In genomic region chr4:97871770-97872439, GRCm38 (mm10) we compare ENCODE assay signal across 7 mouse cellular contexts.
DNase-seq lines count a peak whose midpoint lies in the region; ATAC-seq lines count a peak whose summit lies in the region.

No protein-coding gene starts in this region.

- peak; percentile 20 for DNase-seq in left cerebral cortex, postnatal 4 days
- DNase-seq in left cerebral cortex, postnatal 25 days (ENCODE audit: low spot score in 2 of 2): no peak
- peak; percentile 25 for DNase-seq in induced T-regulatory cell, adult 2 months (ENCODE audit: low read depth)

- no peak overlapping the region for H3K4me3 ChIP-seq in forebrain, embryonic 12.5 days (replicated peaks)
- no peak overlapping the region for H3K4me3 ChIP-seq in neural tube, embryonic 13.5 days

- 43% methylated on average over 9 of the region's 9 CpGs for WGBS in forebrain, embryonic 12.5 days
- 32% methylated on average over 9 of the region's 9 CpGs for WGBS in neural tube, embryonic 13.5 days

- peak overlapping the region; percentile 65 for H3K27ac ChIP-seq in forebrain, embryonic 12.5 days
- peak overlapping the region; percentile 67 for H3K27ac ChIP-seq in neural tube, embryonic 13.5 days (replicated peaks)

- peaks cover 55% of the 10 kb centered on the region for H3K4me1 ChIP-seq in forebrain, embryonic 12.5 days
- H3K4me1 ChIP-seq in neural tube, embryonic 13.5 days (replicated peaks): peaks cover 78% of the 10 kb centered on the region

- peak; percentile 45; the same call in 1 of the 2 replicates for ATAC-seq in forebrain, embryonic 12.5 days (ENCODE audit: low FRiP score)
- no peak for ATAC-seq in neural tube, embryonic 13.5 days (ENCODE audit: low read depth)
- no peak for ATAC-seq in frontal cortex, adult (ENCODE audit: low TSS enrichment)
- no peak for ATAC-seq in erythroid progenitor cell, adult 5-6 weeks (replicated peaks; ENCODE audit: low FRiP score, poor library complexity, severe bottlenecking)

- no peaks in the 10 kb centered on the region for H3K9me3 ChIP-seq in forebrain, embryonic 12.5 days
- no peaks in the 10 kb centered on the region for H3K9me3 ChIP-seq in neural tube, embryonic 13.5 days

- H3K4me2 ChIP-seq in forebrain, embryonic 12.5 days: no peak overlapping the region
- H3K4me2 ChIP-seq in neural tube, embryonic 13.5 days: no peak overlapping the region

- H3K9ac ChIP-seq in forebrain, embryonic 12.5 days: no peak overlapping the region
- no peak overlapping the region for H3K9ac ChIP-seq in neural tube, embryonic 13.5 days

- H3K36me3 ChIP-seq in forebrain, embryonic 12.5 days (replicated peaks): no peaks in the 10 kb centered on the region
- H3K36me3 ChIP-seq in neural tube, embryonic 13.5 days: no peaks in the 10 kb centered on the region

- intact Hi-C loops in left cerebral cortex, postnatal 4 days (cut with DNase I): no loop called here
- intact Hi-C loops in left cerebral cortex, postnatal 25 days (cut with DNase I): no loop called here

- no peaks in the 10 kb centered on the region for H3K27me3 ChIP-seq in forebrain, embryonic 12.5 days
- no peaks in the 10 kb centered on the region for H3K27me3 ChIP-seq in neural tube, embryonic 13.5 days

Comparison
In these comparisons a context has a peak if more than half of its experiments do, and no peak if none do; other contexts are left out.
1. DNase-seq: peak in left cerebral cortex, postnatal 4 days (single experiment) and induced T-regulatory cell, adult 2 months (single experiment); none in left cerebral cortex, postnatal 25 days (0 of 2).